Mouse (Mus musculus): ENCODE results near the gene Pigl. TPM values are rescaled to one million over a fixed set of nuclear protein-coding genes. Genes with fewer than 3 reads are reported as not detected.
"Not testable (repeated sequence)": the region's sequence is repeated elsewhere in the genome, so short reads cannot be mapped to it uniquely, and the experiment has no call there.

The Pigl gene
- total RNA-seq, 2 experiments from 2014 or later, result 2.2 to 2.6 TPM

DNA sequence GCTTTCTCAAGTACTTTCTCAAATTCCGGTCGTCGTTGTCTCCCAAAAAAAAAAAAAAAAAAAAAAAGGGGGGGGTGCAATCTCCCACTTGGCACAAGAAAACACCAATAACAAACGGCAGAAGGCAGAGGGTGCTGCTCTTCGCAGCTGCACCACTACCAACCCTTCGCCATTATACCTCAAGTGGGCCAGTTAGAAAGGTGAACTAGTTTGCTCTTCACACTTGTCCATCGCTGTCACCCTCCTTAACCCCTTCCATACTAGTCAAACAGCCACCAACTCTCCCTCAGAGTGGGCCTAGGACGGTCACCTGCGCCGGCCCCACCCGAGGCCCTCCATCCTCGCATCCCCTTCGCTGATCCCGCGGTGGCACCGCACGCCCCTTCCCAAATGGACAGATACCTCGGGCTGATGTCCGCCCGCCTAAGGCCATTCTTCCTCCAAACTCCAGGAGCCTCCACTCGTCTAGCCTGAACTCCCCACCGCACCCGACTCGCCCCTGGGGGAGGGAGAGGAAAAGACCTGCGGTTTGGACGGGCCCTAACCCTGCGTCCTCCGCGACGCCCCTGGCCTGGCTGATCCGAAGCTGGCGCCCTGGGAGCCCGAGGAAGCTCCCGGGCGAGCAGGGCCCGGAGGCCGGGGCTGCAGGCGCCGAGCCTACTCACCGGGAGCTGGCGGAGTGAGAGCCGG, 1.6 kb upstream of the Pigl start:
- intact Hi-C loops (cut with DNase I), result loop anchor here (2.0 to 5.0 kb wide), 3 partner anchors 36 to 94 kb away; partner anchors contain the start of genes Cenpv and Ubb
- Histone ChIP-seq H3K4me3 (peak overlapping the region; percentile 84), H3K27ac (peak overlapping the region; percentile 99)
- DNase-seq, result no peak
- peak; percentile 25; the same call in 1 of the 2 replicates for TF ChIP-seq CTCF (IDR thresholded peaks at IDR 0.05)

DNA sequence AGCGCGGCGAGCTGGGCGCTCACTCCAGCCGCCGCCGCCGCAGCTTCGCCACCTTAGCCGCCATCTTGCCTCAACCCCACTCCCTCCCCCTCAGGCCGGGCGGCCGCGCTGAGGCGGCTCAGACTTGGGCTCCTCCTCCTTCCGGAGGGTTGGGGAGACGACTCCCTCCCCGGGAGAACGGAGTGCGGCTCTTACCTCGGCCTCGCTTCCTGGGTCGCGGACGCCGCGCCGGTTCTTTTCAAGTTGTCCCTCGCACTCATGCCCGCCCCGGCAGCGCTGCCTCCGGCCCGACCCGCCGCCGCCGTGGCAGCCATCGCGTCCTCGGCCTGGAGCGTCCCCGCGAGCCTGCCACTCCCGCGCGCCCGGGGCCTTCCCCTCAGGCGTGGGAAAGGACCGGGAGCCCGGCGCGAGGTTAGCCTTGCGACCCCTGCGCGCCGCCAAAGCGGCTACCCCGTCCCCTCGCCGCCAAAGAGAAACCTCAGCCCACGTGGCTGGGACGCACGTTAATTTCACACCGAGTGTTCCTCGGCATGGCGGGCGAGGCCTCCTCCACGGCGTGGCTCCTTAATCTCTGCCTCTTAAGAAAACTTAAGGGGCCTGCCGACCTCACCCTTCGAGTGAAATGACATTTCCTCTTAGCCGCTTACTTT, 894 bp upstream of the Pigl start:
- peak overlapping the region; percentile 99 for H3K27ac ChIP-seq
- intact Hi-C loops (cut with DNase I), result loop anchor here (2.0 to 5.0 kb wide), 3 partner anchors 35 to 93 kb away; partner anchors contain the start of genes Cenpv and Ubb
- peak; percentile 95 for DNase-seq
- H3K4me3 ChIP-seq, result peak overlapping the region; percentile 84
- TF ChIP-seq CTCF (IDR thresholded peaks at IDR 0.05), result no peak

DNA sequence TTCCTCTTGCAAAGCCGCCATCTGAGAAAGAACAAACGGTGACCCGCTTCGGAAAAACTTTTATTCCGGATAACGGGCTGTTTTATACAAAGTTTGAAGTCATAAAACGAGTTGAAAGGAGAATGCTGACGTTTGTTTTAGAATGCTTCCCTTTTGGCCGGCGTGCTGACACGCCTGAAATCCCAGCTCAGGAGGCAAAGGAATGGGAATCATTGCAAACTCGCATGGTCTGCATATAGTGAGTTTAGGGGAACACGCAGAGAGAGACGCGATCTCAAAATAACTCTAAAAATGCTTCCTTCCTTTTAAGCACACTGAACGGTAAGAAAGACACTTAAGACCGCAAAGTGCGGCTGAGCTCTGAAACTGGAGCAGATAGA, 379 bp upstream of the Pigl start:
- intact Hi-C loops (cut with DNase I), result loop anchor here (2.0 to 5.0 kb wide), 3 partner anchors 34 to 93 kb away; partner anchors contain the start of genes Cenpv and Ubb
- peak overlapping the region; percentile 84 for H3K4me3 ChIP-seq
- no peak for DNase-seq
- H3K27ac ChIP-seq, result peak overlapping the region; percentile 99
- TF ChIP-seq CTCF (IDR thresholded peaks at IDR 0.05), result no peak

DNA sequence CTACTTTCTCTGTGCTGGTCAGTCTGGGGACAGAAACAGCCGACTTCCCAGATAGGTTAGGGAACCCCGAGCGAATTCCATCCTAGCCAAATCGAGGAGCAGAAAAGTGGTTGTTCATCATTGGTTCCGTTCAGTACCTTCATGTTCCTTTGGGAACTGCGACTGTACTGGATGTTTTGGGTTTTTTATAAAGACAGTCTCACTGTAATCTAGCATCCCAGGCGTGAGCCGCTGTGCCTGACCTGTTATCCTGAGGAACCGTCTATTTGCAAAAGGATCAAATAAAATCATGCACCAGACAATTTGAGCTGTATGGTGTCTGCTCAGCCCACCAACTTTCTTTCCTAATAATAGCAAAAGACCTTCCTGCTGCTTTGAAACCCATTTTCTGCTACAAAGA, 520 bp downstream of the Pigl start:
- Histone ChIP-seq H3K4me3 (peak overlapping the region; percentile 84), H3K27ac (peak overlapping the region; percentile 99)
- no peak for DNase-seq
- intact Hi-C loops (cut with DNase I), result loop anchor here (5.0 kb wide), 1 partner anchor 34 kb away; no protein-coding TSS in a partner anchor
- TF ChIP-seq CTCF (IDR thresholded peaks at IDR 0.05), result no peak

DNA sequence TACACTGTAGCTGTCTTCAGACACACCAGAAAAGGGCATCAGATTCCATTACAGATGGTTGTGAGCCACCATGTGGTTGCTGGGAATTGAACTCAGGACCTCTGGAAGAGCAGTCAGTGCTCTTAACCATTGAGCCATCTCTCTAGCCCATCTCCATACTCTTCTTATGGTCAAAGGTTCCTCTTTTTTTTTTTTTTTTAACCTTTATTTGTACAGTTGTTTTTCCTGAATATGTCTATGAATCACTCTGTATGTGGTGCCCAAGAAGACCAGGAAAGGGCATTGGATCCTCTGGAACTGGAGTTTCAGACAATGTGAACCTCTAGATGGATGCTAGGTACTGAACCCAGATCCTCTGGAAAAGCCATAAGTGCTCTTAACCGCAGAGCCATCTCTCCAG, 4.3 kb downstream of the Pigl start:
- DNase-seq; H3K4me3 ChIP-seq; intact Hi-C loops (cut with DNase I); H3K27ac ChIP-seq: not testable (repeated sequence)

DNA sequence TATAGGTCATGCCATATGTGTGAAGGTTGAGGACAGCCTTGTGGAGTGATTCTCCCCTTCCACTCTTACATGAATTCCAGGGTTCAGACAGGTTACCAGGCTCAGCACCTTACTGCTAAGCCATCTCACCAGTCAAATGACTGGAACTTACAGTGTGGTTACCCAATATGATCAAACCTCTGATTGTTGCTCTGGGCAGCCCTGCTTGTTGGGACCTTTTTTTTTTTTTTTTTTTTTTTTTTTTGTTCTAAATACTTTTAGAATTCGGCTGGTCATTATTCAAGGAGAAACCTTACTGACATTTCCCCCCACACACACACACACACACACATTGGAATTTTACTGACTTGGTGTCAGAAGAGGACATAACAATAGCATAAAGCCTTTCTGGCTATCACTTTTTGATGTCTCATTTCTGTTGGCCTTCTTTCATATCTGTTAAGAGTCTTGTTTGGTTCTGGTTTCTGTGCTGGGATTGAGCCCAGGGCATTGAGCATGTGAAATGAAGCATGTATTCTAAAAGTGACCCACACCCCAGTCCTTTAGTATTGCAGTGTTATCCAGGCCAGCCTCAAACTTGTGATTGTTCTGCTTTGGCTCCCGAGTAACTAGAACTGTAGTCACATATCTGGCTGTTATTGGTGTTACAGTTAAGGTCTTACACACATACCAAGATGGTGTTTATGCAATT, 5.1 kb downstream of the Pigl start:
- intact Hi-C loops (cut with DNase I), result no loop called here
- DNase-seq, result no peak
- Histone ChIP-seq H3K27ac (no peak overlapping the region), H3K4me3 (no peak overlapping the region)
- no peak for TF ChIP-seq CTCF (IDR thresholded peaks at IDR 0.05)

DNA sequence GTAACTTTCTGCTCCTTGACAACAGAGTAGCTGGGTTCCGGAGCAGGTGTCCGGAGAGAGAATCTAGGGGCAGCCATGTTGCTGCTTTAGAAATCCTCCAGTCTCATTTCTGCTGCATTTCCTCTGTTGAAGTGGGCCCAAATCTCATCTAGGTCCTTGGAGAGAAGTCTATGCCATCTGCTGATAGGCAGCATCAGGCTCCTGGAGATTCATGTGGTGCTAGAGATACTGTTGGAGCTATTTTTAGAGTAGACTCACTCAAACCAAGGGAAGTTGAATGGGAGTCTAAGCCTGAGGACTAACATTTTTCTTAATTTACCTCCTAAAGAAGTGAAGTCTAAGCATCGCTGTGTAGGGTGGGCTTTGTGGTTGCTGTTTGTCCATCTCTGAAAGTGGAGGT, 6.4 kb downstream of the Pigl start:
- intact Hi-C loops (cut with DNase I), result no loop called here
- no peak for DNase-seq
- H3K27ac ChIP-seq, result no peak overlapping the region
- H3K4me3 ChIP-seq, result no peak overlapping the region
- TF ChIP-seq CTCF (IDR thresholded peaks at IDR 0.05), result no peak

DNA sequence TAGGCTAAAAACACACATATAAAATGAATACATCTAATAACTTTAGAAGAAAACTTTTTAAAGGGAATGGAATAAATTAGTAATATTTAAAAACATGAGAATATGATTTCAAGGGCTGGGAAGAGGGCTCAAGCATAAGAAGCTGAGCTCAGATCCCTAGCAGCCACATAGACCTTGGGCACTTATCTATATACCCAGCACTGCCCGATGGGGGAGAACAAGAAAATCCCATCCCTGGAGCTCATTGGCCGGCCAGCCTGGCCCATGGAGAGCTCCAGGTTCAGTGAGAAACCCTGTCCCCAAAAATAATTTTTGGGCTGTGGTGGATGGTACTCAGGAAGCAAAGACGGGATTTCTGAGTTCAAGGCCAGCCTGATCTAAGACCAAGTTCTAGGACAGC, 7.6 kb downstream of the Pigl start:
- intact Hi-C loops (cut with DNase I), result no loop called here
- no peak for DNase-seq
- Histone ChIP-seq H3K27ac (no peak overlapping the region), H3K4me3 (no peak overlapping the region)
- no peak for TF ChIP-seq CTCF (IDR thresholded peaks at IDR 0.05)

DNA sequence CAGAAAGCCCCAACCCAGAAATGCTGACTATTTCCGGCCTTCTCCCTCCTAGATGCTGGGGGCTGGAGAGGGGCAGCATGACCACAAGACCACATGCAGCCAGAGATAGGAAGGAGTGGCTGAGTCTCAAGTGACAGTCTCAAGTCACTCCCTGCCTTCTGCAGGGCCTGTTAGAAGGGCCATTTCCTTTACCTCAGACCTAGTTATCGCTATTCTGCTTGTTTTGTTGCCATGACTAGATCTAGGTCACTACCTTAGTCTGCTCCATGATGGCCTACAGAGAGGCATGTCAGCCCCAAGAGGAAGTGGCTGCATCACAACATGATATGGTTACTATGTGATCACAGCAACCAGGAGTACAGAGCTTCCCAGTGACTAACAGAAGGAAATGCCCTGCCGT, 8.3 kb downstream of the Pigl start:
- Histone ChIP-seq H3K27ac (no peak overlapping the region), H3K4me3 (no peak overlapping the region)
- DNase-seq, result no peak
- intact Hi-C loops (cut with DNase I), result no loop called here
- TF ChIP-seq CTCF (IDR thresholded peaks at IDR 0.05), result no peak

DNA sequence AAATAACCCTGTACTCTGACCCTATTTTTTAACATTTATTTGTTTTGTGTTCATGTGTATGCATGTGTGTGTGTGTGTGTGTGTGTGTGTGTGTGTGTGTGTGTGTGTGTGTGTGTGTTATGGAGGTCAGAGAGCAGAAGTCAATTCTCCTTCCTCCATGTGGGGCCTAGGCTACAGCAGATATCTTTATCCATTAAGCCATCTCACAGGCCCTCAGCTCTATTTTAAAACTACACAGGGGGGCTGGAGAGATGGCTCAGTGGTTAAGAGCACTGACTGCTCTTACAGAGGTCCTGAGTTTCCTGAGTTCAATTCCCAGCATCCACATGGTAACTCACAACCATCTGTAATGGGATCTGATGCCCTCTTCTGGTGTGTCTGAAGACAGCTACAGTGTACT, 9.0 kb downstream of the Pigl start:
- H3K4me3 ChIP-seq; DNase-seq; intact Hi-C loops (cut with DNase I); H3K27ac ChIP-seq: not testable (repeated sequence)

DNA sequence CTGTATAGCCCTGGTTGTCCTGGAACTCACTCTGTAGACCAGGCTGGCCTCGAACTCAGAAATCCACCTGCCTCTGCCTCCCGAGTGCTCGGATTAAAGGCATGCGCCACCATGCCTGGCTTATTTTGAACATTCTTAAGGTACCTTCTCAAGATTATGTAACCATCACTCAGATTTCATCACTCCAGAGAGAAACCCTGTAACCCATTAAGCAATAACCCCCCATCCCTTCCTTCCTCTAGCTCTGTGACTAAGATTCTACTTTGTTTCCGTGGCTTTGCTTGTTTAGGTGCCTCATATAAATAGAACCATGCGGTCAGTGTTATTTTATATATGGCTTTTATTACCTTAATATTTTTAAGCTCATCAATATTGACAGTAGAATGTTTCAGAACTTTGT, 12.2 kb downstream of the Pigl start:
- TF ChIP-seq CTCF (IDR thresholded peaks at IDR 0.05), result no peak
- Histone ChIP-seq H3K27ac (no peak overlapping the region), H3K4me3 (no peak overlapping the region)
- intact Hi-C loops (cut with DNase I), result no loop called here
- no peak for DNase-seq

DNA sequence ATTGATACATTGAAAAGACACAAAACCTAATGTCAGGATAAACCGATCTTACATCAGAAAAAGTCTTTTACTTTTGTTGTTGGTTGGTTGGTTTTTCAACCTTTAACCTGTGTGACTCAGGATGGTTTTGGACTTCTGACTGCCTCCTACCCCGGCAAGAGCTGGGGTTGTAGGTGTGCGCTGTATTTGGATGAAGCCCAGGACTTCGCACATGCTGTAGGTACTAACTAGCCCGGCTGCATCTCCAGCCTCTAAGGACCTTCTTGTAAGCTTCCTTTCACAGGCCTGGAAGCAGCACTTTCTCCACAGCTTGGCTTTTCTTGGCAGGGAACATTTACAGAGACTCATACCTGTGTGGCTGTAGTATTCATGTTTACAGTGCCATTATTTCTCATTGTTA, 15.3 kb downstream of the Pigl start:
- TF ChIP-seq CTCF (IDR thresholded peaks at IDR 0.05), result no peak
- intact Hi-C loops (cut with DNase I), result no loop called here
- Histone ChIP-seq H3K27ac (no peak overlapping the region), H3K4me3 (no peak overlapping the region)
- no peak for DNase-seq

DNA sequence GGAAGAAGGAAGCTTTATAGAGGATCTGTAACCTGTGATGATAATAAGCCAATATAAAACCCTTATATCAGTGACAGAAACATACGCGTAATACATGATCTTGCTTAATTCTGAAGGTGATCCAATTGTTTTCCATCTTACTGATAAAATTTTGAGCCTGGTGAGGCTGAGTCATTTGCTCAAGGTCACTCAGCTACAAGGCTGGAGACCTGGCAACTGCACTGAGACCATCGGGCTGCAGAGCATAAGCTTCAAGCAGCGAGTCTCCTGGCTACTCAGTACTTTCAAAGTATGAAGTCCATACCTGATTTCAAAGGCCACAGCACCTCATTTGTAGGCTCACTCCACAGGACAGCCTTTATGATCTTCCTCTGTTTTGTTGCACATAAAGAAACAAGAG, 17.9 kb downstream of the Pigl start:
- no peak overlapping the region for H3K27ac ChIP-seq
- intact Hi-C loops (cut with DNase I), result no loop called here
- TF ChIP-seq CTCF (IDR thresholded peaks at IDR 0.05), result no peak
- no peak overlapping the region for H3K4me3 ChIP-seq
- DNase-seq, result no peak
